Mouse (Mus musculus): ENCODE measurements at regions not wholly inside any gene's neighbourhood (a gene's known extent, or its start where the extent isn't known, plus 50 kb on each side); places are given as distances from the start of the nearest gene placed in this dataset.

DNA sequence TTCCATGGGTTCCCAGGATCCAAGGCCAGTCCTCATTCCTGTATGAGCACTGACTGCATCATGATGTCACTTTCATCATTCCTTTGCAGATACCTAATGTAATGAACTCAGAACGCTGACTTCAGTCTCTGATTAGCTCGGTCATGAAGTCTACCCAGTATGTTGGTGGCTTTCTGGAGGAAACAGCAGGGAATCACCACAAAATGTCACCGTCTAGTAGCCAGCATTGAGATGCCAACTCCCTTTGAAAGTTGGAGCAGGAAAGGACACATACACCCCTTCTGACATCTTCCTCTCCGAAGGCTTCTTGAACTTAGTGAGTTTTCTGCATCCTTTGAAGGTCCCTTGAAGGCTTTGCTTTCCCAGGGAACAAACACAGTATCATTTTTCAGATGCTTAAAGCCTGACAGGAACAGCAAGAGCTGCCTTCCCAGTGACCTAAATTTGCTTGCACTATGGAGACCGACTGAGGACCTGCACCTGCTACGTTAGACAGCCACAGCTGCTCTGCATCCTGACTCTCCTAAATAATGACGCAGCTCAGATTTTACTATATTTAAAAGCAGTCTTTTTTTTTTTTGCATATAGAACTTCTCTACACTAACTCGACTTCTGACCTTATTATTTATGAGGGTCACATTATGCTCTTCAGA is 243.1 kb upstream of the Fat1 start:
- Histone ChIP-seq H3K4me1 (ENCODE audit: insufficient read depth) (peaks cover 11% of the 10 kb centered on the region; the same call in 1 of the 2 replicates), H3K9me3 (ENCODE audit: low read length) (no peaks in the 10 kb centered on the region), H3K36me3 (ENCODE audit: insufficient read depth) (no peaks in the 10 kb centered on the region), H3K27me3 (ENCODE audit: insufficient read depth, low read length) (no peaks in the 10 kb centered on the region), H3K4me2 (ENCODE audit: low read depth) (no peak overlapping the region), H3K4me3 (ENCODE audit: low read depth, low read length) (no peak overlapping the region), H3K27ac (ENCODE audit: low read depth, low read length) (no peak overlapping the region), H3K9ac (no peak overlapping the region)
- no peak for TF ChIP-seq CTCF (IDR thresholded peaks at IDR 0.05; ENCODE audit: low read depth)
- ATAC-seq (no peak), DNase-seq (no peak)
- WGBS, result 75% methylated on average over 8 of the region's 8 CpGs

DNA sequence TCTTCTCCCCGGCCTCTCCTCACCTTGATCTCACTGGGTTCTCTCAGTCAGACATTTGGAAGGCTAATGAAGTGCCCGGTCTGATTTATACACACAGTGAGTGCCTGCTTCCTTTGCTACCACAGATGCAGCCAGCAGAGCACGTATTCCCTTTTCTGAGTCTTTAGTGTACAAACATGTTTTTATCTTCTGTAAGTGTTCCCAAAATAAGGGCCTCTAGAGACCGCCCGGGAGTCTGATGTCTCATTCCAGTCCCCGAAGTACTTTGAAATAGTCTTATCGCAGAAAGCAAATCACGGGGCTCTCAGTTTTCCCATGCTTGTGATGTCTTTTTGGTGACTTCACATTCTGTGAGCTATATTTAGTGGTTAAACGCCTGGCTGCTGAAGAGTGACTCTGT is 240.4 kb upstream of the Fat1 start:
- peaks cover 11% of the 10 kb centered on the region; the same call in 1 of the 2 replicates for H3K4me1 ChIP-seq (ENCODE audit: insufficient read depth)
- DNase-seq, result peak; percentile 49
- TF ChIP-seq CTCF (IDR thresholded peaks at IDR 0.05; ENCODE audit: low read depth), result no peak
- no peaks in the 10 kb centered on the region for H3K9me3 ChIP-seq (ENCODE audit: low read length)
- WGBS, result 34% methylated on average over 9 of the region's 9 CpGs
- 0 out of 2 replicates have a peak, but pooled peaks have one; percentile 30 for ATAC-seq
- H3K4me3 ChIP-seq (ENCODE audit: low read depth, low read length), result no peak overlapping the region
- no peak overlapping the region for H3K27ac ChIP-seq (ENCODE audit: low read depth, low read length)
- no peaks in the 10 kb centered on the region for H3K36me3 ChIP-seq (ENCODE audit: insufficient read depth)
- H3K4me2 ChIP-seq (ENCODE audit: low read depth), result peak overlapping the region; percentile 23
- H3K27me3 ChIP-seq (ENCODE audit: insufficient read depth, low read length), result no peaks in the 10 kb centered on the region
- no peak overlapping the region for H3K9ac ChIP-seq

DNA sequence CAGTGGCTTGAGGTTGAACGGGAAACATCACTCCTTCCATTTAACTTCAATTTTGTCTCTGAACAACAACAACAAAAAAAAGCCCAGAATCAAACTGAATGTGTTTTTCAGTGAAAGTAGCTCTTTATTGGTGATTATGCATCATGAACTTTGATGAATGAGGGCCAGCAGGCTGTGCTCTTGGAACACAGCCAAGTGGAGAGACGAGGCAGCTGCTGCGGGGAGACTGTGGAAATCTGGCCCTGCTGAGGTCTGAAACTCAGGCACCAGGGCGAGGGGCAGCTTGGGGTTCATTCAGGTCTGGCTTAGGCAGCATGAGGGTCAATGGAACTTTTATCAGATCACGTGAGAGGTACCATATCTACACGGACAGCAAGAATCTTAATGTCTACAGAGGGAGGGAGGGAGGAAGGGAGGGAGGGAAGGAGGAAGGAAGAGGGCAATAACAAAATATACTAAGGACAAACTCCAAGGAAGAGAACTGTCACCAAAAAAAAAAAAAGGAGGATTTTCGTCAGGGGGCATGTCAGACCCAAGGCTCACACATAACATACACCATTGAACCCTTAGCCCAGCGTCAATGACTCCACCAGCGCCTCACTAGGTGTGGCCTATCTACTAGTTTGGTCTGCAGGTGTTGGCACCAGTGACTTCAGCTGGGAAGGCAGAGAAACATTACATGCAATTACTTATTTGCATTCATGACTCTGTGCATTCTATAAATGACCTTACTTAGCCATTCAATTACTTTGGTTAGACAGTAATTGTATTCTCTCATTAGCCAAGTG is 239.0 kb upstream of the Fat1 start:
- ATAC-seq, result peak; percentile 53

DNA sequence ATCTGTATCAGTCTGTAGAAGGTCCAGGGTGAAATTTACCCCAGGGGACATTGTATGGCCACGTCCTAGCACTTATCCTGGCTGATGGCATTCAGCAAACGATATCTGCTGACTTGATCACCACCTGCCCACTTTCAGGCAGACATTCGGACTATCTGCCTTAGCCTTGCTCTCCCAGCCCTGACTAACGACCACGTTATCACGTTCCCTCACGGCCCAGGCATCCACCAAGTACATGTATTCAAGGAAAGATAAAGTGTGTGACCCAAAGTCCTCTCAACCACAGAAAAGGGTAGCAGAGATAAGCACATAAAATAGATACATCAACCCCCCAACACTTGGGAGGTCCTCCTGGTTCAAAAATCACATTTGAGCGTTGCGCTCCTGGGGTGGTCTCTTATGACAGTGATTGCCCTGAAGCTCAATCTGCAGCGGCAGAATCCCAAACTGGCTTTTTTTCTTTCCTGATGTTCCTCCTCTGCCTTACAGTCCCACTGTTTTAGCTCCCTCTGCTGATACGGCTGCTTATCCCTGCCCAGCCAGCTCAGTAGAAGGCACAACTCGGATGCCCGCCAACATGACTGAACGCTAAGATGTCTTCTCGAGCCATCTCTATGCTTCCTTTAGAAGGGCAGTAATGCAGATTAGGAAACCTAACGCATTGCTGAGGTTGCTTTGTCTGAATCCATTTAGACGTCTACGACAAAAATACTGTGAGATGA is 235.7 kb upstream of the Fat1 start:
- no peak for DNase-seq
- no peak overlapping the region for H3K27ac ChIP-seq (ENCODE audit: low read depth, low read length)

More for the DNA sequence above, 239.0 kb upstream of the Fat1 start:
- no peak overlapping the region for H3K4me2 ChIP-seq (ENCODE audit: low read depth)
- TF ChIP-seq CTCF (IDR thresholded peaks at IDR 0.05; ENCODE audit: low read depth), result no peak
- peak; percentile 56 for DNase-seq
- no peaks in the 10 kb centered on the region for H3K27me3 ChIP-seq (ENCODE audit: insufficient read depth, low read length)
- H3K9ac ChIP-seq, result no peak overlapping the region
- no peaks in the 10 kb centered on the region for H3K36me3 ChIP-seq (ENCODE audit: insufficient read depth)
- H3K4me3 ChIP-seq (ENCODE audit: low read depth, low read length), result no peak overlapping the region
- no peaks in the 10 kb centered on the region for H3K9me3 ChIP-seq (ENCODE audit: low read length)
- 23% methylated on average over 9 of the region's 9 CpGs for WGBS
- H3K4me1 ChIP-seq (ENCODE audit: insufficient read depth), result peaks cover 11% of the 10 kb centered on the region; the same call in 1 of the 2 replicates
- H3K27ac ChIP-seq (ENCODE audit: low read depth, low read length), result no peak overlapping the region

DNA sequence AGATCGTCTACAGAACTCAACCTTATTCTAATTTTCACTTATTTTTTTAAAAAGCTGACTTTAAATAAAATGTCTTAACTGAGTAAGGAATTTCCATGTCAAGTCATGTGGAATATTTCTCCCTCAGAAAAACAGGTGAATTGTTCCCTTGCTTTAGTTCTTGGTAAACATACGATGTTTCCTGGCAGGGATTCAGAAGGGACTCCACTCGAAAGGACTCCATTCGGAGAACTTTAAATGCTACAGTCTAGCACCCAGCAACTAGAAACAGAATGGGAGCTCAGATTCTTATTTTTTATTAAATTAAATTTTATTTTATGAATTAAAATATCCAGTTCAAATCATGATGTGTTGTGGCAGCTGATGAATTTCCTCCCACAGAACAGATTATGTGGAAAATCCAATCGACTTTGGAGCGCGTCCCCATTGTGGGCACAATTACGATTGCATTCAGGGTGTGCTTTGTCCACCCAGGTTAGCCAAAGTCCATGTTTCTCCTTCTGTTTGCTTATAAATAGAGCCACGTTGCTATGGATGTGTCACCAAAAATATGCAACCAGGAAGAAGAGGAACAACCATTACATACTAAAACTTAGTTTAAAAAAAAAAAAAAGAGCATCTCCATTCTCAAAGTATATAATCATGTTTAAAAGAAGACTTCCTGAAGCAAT is 230.5 kb upstream of the Fat1 start:
- DNase-seq, result no peak
- Histone ChIP-seq H3K4me3 (ENCODE audit: low read depth, low read length) (no peak overlapping the region), H3K9me3 (ENCODE audit: low read length) (no peaks in the 10 kb centered on the region), H3K36me3 (ENCODE audit: insufficient read depth) (no peaks in the 10 kb centered on the region), H3K9ac (no peak overlapping the region), H3K27ac (ENCODE audit: low read depth, low read length) (no peak overlapping the region), H3K4me1 (ENCODE audit: insufficient read depth) (no peaks in the 10 kb centered on the region), H3K27me3 (ENCODE audit: insufficient read depth, low read length) (no peaks in the 10 kb centered on the region), H3K4me2 (ENCODE audit: low read depth) (no peak overlapping the region)
- no peak for ATAC-seq
- WGBS, result 77% methylated on average over 9 of the region's 9 CpGs
- TF ChIP-seq CTCF (IDR thresholded peaks at IDR 0.05; ENCODE audit: low read depth), result no peak

More for the DNA sequence above, 235.7 kb upstream of the Fat1 start:
- Histone ChIP-seq H3K4me3 (ENCODE audit: low read depth, low read length) (no peak overlapping the region), H3K27me3 (ENCODE audit: insufficient read depth, low read length) (no peaks in the 10 kb centered on the region), H3K36me3 (ENCODE audit: insufficient read depth) (no peaks in the 10 kb centered on the region), H3K9ac (no peak overlapping the region), H3K4me1 (ENCODE audit: insufficient read depth) (peaks cover 11% of the 10 kb centered on the region; the same call in 1 of the 2 replicates), H3K9me3 (ENCODE audit: low read length) (no peaks in the 10 kb centered on the region), H3K4me2 (ENCODE audit: low read depth) (no peak overlapping the region)
- ATAC-seq, result no peak
- no peak for TF ChIP-seq CTCF (IDR thresholded peaks at IDR 0.05; ENCODE audit: low read depth)
- 88% methylated on average over 18 of the region's 18 CpGs for WGBS

DNA sequence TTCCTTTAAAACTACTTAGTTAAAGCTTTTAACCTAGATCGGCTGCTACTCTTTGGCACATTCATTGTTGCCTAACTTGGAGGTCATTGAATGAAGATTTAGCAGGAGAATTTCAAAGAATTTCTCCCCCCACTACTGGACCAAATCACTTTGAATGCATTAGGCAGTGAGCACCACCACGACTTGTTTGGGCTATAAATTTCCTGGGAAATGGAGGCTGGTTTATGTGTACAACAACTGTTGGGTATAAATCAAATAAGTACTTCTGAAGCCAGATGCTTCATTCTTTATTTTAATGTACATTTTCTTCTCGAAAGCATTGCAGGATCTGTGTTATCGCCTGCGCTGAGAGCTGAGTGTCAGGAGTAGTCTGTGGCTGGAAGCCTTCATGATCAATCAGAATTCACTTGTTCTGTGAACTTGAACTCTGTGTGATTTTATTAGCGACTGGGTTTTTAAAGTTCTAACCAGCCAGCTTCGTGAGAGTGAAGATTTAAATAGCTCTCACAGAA is 226.5 kb upstream of the Fat1 start:
- DNase-seq (no peak), ATAC-seq (no peak)
- no peak for TF ChIP-seq CTCF (IDR thresholded peaks at IDR 0.05; ENCODE audit: low read depth)
- no peak overlapping the region for H3K4me2 ChIP-seq (ENCODE audit: low read depth)
- H3K36me3 ChIP-seq (ENCODE audit: insufficient read depth), result no peaks in the 10 kb centered on the region
- no peak overlapping the region for H3K4me3 ChIP-seq (ENCODE audit: low read depth, low read length)
- no peak overlapping the region for H3K27ac ChIP-seq (ENCODE audit: low read depth, low read length)
- no peaks in the 10 kb centered on the region for H3K4me1 ChIP-seq (ENCODE audit: insufficient read depth)
- H3K9ac ChIP-seq, result no peak overlapping the region
- H3K27me3 ChIP-seq (ENCODE audit: insufficient read depth, low read length), result no peaks in the 10 kb centered on the region
- 56% methylated on average over 7 of the region's 7 CpGs for WGBS
- no peaks in the 10 kb centered on the region for H3K9me3 ChIP-seq (ENCODE audit: low read length)
